In genomic region chr14:124278384-124278944, GRCm38 (mm10) we compare ENCODE assay signal across 23 mouse cellular contexts.
DNase-seq lines count a peak whose midpoint lies in the region; ATAC-seq and TF ChIP-seq lines count a peak whose summit lies in the region.
"Had no signal": no experiment of that assay in that cellular context is flagged by ENCODE, and none has a peak within 500 bp of the region (broad histone marks: within the 10 kb centered on the region; RNA-seq: fewer than 3 reads in every experiment).

No protein-coding gene starts in this region.

- no peaks in the 10 kb centered on the region for H3K36me3 ChIP-seq in forebrain, embryonic 13.5 days (ENCODE audit: poor library complexity, severe bottlenecking)
- H3K36me3 ChIP-seq: G1E had no signal

- intact Hi-C loops in left cerebral cortex, adult 2 months (cut with DNase I): no loop called here

- no peak for DNase-seq in frontal cortex, postnatal 14 days (ENCODE audit: low spot score in 2 of 2)
- DNase-seq in left cerebral cortex, adult 2 months (ENCODE audit: extremely low spot score in 1 of 2, low spot score in 2 of 2): no peak
- no peak for DNase-seq in left cerebral cortex, adult 18-20 months (ENCODE audit: low spot score in 2 of 2)
- peak; percentile 31 for DNase-seq in brain, adult 2 months (ENCODE audit: low read depth, low spot score)
- peak; percentile 36 for DNase-seq in telencephalon, adult 2 months (ENCODE audit: low read depth, low spot score)
- DNase-seq in adrenal gland, adult 2 months: no peak
- DNase-seq: adrenal gland, adult 8-10 months; adrenal gland, postnatal 10 days; adrenal gland, postnatal 14 days; adrenal gland, postnatal 25 days; adrenal gland, postnatal 36 days; B cell, adult 2 months; cerebellum, adult 11 months; cerebellum, adult 11-12 months; cerebellum, adult 18-20 months; cerebellum, adult 2 months had no signal

- H3K4me1 ChIP-seq in forebrain, embryonic 13.5 days: no peaks in the 10 kb centered on the region

- ATAC-seq in frontal cortex, adult (ENCODE audit: low TSS enrichment): peak; percentile 90
- ATAC-seq in forebrain, embryonic 13.5 days: no peak
- ATAC-seq: activated CD4-positive, CD25-positive, alpha-beta regulatory T cell, adult 4 months; CD4-positive, CD25-positive, alpha-beta regulatory T cell, adult 4 months; Patski had no signal

- TF ChIP-seq CTCF in left cerebral cortex, adult 2 months (IDR thresholded peaks at IDR 0.05): no peak

- peak overlapping the region; percentile 66; the same call in 1 of the 2 replicates for H3K27ac ChIP-seq in left cerebral cortex, adult 2 months
- no peak overlapping the region for H3K27ac ChIP-seq in forebrain, embryonic 13.5 days

- no peak overlapping the region for H3K9ac ChIP-seq in forebrain, embryonic 13.5 days

- H3K4me3 ChIP-seq in left cerebral cortex, adult 2 months: no peak overlapping the region
- no peak overlapping the region for H3K4me3 ChIP-seq in forebrain, embryonic 13.5 days

- no peaks in the 10 kb centered on the region for H3K9me3 ChIP-seq in forebrain, embryonic 13.5 days (replicated peaks)
- H3K9me3 ChIP-seq: G1E had no signal

- H3K27me3 ChIP-seq in forebrain, embryonic 13.5 days: no peaks in the 10 kb centered on the region
- H3K27me3 ChIP-seq: CH12.LX had no signal

- no peak overlapping the region for H3K4me2 ChIP-seq in forebrain, embryonic 13.5 days

Comparison
In these comparisons a context has a peak if more than half of its experiments do, and no peak if none do; other contexts are left out.
1. DNase-seq: peak in brain, adult 2 months (single experiment) and telencephalon, adult 2 months (single experiment); none in frontal cortex, postnatal 14 days (0 of 2), left cerebral cortex, adult 2 months (0 of 2), left cerebral cortex, adult 18-20 months (0 of 2) and adrenal gland, adult 2 months (single experiment).